Mouse (Mus musculus) myocyte (in vitro differentiated cells): ENCODE measurements at regions not wholly inside any gene's neighbourhood (a gene's known extent, or its start where the extent isn't known, plus 50 kb on each side); places are given as distances from the start of the nearest gene placed in this dataset.

Experiments used
- E2F4 ChIP-seq: IDR thresholded peaks from one replicate; pipeline ENCODE4 v1.6.1; 2011; ENCODE audit warnings: mild to moderate bottlenecking, control low read depth, moderate library complexity; ENCODE audit not compliant: insufficient read depth
- MYOD1 ChIP-seq, 3 experiments: IDR thresholded peaks; one replicate each; pipeline ENCODE4 v1.6.1; 2011; ENCODE audit warnings: control low read depth in 2 of 3, low read depth in 2 of 3, mild to moderate bottlenecking in 2 of 3, moderate library complexity in 1 of 3; ENCODE audit not compliant: insufficient read length in 2 of 3, control insufficient read depth in 1 of 3
- MYOG ChIP-seq, 3 experiments: IDR thresholded peaks; one replicate each; pipeline ENCODE4 v1.6.1; 2011; ENCODE audit warnings: control low read depth in 2 of 3, low read depth in 2 of 3, mild to moderate bottlenecking in 2 of 3; ENCODE audit not compliant: insufficient read length in 2 of 3, control insufficient read depth in 1 of 3, insufficient read depth in 1 of 3
- POLR2A ChIP-seq: IDR thresholded peaks from one replicate; pipeline ENCODE4 v1.6.1; 2011; ENCODE audit warnings: low read depth, mild to moderate bottlenecking, control low read depth, moderate library complexity; ENCODE audit not compliant: insufficient read length

DNA sequence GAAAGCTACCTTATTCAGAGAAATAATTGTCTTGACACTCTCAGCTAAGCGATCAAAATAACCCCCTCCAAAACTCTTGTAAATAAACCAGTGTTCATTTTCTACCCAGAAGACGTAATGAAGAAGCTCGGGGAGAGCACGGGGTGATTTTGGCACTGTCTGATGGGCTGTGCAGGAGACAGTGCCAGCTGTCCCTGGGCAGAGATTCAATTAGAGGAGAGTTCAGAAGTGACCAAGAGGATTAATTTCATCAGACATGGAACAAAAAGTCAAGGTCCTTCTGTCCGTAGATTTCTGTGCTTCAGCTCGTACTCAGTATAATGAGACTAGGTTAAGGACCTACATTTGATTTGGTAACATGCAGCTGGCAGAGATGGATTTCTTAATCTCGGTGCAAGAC lies 341.2 kb upstream of the Trib2 start:
- TF ChIP-seq POLR2A = no peak
- no peak for TF ChIP-seq MYOD1 (IDR thresholded peaks at IDR 0.05; ENCODE audit: control insufficient read depth in 1 of 3, insufficient read length in 2 of 3, low read depth in 2 of 3)
- TF ChIP-seq MYOG (IDR thresholded peaks at IDR 0.05; ENCODE audit: control insufficient read depth in 1 of 3, insufficient read depth in 1 of 3, insufficient read length in 2 of 3, low read depth in 2 of 3) = no peak
- TF ChIP-seq E2F4 = no peak
